Mouse (Mus musculus): ENCODE data around the gene Krtap10-4. TPM values are rescaled to one million over a fixed set of nuclear protein-coding genes. Genes with fewer than 3 reads are reported as not detected.

Gene Krtap10-4
- total and polyA plus RNA-seq, 3 experiments: not detected

DNA sequence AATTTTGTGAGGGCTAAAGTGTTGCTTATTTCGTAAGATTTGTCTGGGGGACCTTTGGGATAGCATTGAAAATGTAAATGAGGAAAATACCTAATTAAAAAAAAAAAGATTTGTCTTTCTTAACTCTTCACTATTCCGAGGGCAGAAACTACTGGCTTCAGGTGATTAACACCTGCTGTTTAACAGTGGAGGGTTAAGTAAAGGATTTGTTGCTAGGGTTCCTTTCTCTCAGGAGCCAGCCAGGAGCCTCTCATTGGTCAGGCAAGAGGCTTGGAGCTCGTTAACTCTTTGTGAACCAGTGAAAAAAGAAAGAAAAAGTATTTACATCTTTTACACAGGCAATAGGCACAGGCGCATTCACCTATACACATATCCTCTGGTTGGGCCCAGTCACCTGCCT, 7.7 kb downstream of the Krtap10-4 start:
- DNase-seq (ENCODE audit: low read depth, low spot score): no peak
- Histone ChIP-seq H3K4me3 (ENCODE audit: control insufficient read depth in 1 of 2, insufficient read depth in 1 of 2, low read depth in 2 of 2, low read length in 2 of 2) (no peak overlapping the region), H3K9me3 (replicated peaks; ENCODE audit: insufficient read depth, low read length) (no peaks in the 10 kb centered on the region), H3K4me1 (ENCODE audit: control insufficient read depth in 1 of 2, insufficient read depth in 2 of 2, low read length in 2 of 2) (peaks cover 0 to 7% of the 10 kb centered on the region in 2 experiments; a peak in 2 of 4 replicates), H3K79me2 (ENCODE audit: control insufficient read depth, insufficient read depth, low read length, poor library complexity) (no peaks in the 10 kb centered on the region), H3K36me3 (ENCODE audit: control insufficient read depth in 1 of 2, insufficient read depth in 2 of 2, low read length in 2 of 2) (no peaks in the 10 kb centered on the region), H3K27me3 (ENCODE audit: control insufficient read depth in 1 of 2, insufficient read depth in 2 of 2, low read length in 2 of 2) (no peaks in the 10 kb centered on the region), H3K27ac (ENCODE audit: control insufficient read depth, low read depth, low read length) (no peak overlapping the region), H3K9ac (ENCODE audit: control insufficient read depth, low read depth, low read length, poor library complexity, severe bottlenecking) (no peak overlapping the region)
- TF ChIP-seq MXI1 (IDR thresholded peaks at IDR 0.05; ENCODE audit: low read depth, low read length): no peak
- no peak for TF ChIP-seq MAX (IDR thresholded peaks at IDR 0.05; ENCODE audit: low read length)
- TF ChIP-seq TBP (IDR thresholded peaks at IDR 0.05; ENCODE audit: low read depth, low read length): no peak

DNA sequence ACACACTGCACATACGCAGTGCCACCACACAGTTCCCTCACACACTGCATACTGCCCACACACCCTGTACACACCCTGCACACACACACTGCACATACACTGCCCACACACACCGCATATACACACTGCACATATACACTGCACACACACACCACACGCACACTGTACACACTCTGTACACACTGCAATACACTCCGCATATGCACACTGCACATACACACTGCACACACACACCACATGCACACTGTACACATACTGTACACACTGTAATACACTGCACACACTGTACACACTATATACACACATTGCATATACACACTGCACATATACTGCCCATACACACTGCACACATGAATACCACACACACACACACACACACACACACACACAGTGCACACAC, 8.4 kb downstream of the Krtap10-4 start:
- Histone ChIP-seq H3K9ac (ENCODE audit: control insufficient read depth, low read depth, low read length, poor library complexity, severe bottlenecking) (no peak overlapping the region), H3K79me2 (ENCODE audit: control insufficient read depth, insufficient read depth, low read length, poor library complexity) (no peaks in the 10 kb centered on the region), H3K9me3 (replicated peaks; ENCODE audit: insufficient read depth, low read length) (no peaks in the 10 kb centered on the region), H3K36me3 (ENCODE audit: control insufficient read depth in 1 of 2, insufficient read depth in 2 of 2, low read length in 2 of 2) (no peaks in the 10 kb centered on the region), H3K4me1 (ENCODE audit: control insufficient read depth in 1 of 2, insufficient read depth in 2 of 2, low read length in 2 of 2) (peaks cover 0 to 7% of the 10 kb centered on the region in 2 experiments; a peak in 2 of 4 replicates), H3K27ac (ENCODE audit: control insufficient read depth, low read depth, low read length) (no peak overlapping the region), H3K4me3 (ENCODE audit: control insufficient read depth in 1 of 2, insufficient read depth in 1 of 2, low read depth in 2 of 2, low read length in 2 of 2) (no peak overlapping the region), H3K27me3 (ENCODE audit: control insufficient read depth in 1 of 2, insufficient read depth in 2 of 2, low read length in 2 of 2) (no peaks in the 10 kb centered on the region)
- DNase-seq (ENCODE audit: low read depth, low spot score): no peak
- TF ChIP-seq USF2 (IDR thresholded peaks at IDR 0.05; ENCODE audit: borderline replicate concordance in 1 of 2, insufficient read depth in 1 of 2, low read depth in 1 of 2, low read length in 2 of 2) (no peak), POLR2AphosphoS5 (IDR thresholded peaks at IDR 0.05; ENCODE audit: borderline replicate concordance, low read depth, low read length) (peak; percentile 79; the same call in 1 of the 2 replicates)

DNA sequence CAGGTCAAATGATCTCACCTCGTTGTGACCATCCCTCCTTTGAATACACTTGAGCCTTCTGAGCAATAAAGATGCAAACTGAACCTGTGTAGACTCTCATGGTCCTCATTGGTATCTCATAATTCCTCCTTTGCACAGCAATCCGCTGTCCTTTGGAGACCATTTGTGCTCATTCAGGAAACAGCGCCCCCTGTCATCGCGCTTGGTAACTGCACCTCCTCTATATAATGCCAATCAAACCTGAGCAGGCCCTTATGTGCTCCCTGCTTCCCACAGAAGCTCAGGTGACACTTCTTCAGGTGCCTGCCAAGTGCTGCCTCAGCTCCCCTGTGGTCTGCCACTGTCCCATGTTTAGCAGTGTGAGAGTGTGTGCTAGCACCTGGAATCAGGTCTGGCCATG, 11.4 kb downstream of the Krtap10-4 start:
- H3K4me3 ChIP-seq (ENCODE audit: control insufficient read depth in 1 of 2, insufficient read depth in 1 of 2, low read depth in 2 of 2, low read length in 2 of 2): no peak overlapping the region
- peak; percentile 42 for DNase-seq (ENCODE audit: low read depth, low spot score)
- H3K27me3 ChIP-seq (ENCODE audit: control insufficient read depth in 1 of 2, insufficient read depth in 2 of 2, low read length in 2 of 2): no peaks in the 10 kb centered on the region
- no peaks in the 10 kb centered on the region for H3K36me3 ChIP-seq (ENCODE audit: control insufficient read depth in 1 of 2, insufficient read depth in 2 of 2, low read length in 2 of 2)
- no peak overlapping the region for H3K9ac ChIP-seq (ENCODE audit: control insufficient read depth, low read depth, low read length, poor library complexity, severe bottlenecking)
- H3K79me2 ChIP-seq (ENCODE audit: control insufficient read depth, insufficient read depth, low read length, poor library complexity): no peaks in the 10 kb centered on the region
- H3K4me1 ChIP-seq (ENCODE audit: control insufficient read depth in 1 of 2, insufficient read depth in 2 of 2, low read length in 2 of 2): peaks cover 0 to 7% of the 10 kb centered on the region in 2 experiments; a peak in 2 of 4 replicates
- H3K27ac ChIP-seq (ENCODE audit: control insufficient read depth, low read depth, low read length): no peak overlapping the region
- no peaks in the 10 kb centered on the region for H3K9me3 ChIP-seq (replicated peaks; ENCODE audit: insufficient read depth, low read length)
- TF ChIP-seq POLR2AphosphoS2 (IDR thresholded peaks at IDR 0.05; ENCODE audit: low read length) (no peak), SMC3 (IDR thresholded peaks at IDR 0.05; ENCODE audit: low read depth, low read length) (peak; percentile 44), CHD1 (IDR thresholded peaks at IDR 0.05; ENCODE audit: low read depth, low read length) (no peak), POLR2A (IDR thresholded peaks at IDR 0.05; ENCODE audit: control insufficient read depth in 1 of 2, insufficient read depth in 1 of 2, low read depth in 1 of 2, low read length in 2 of 2, poor library complexity in 1 of 2) (no peak), RAD21 (IDR thresholded peaks at IDR 0.05; ENCODE audit: low read depth, low read length) (peak; percentile 37), NELFE (IDR thresholded peaks at IDR 0.05; ENCODE audit: low read depth, low read length) (no peak), E2F4 (IDR thresholded peaks at IDR 0.05; ENCODE audit: borderline replicate concordance, low read depth, low read length) (no peak), SIN3A (IDR thresholded peaks at IDR 0.05; ENCODE audit: low read length) (no peak), USF2 (IDR thresholded peaks at IDR 0.05; ENCODE audit: borderline replicate concordance in 1 of 2, insufficient read depth in 1 of 2, low read depth in 1 of 2, low read length in 2 of 2) (no peak), MAFK (IDR thresholded peaks at IDR 0.05; ENCODE audit: borderline replicate concordance, low read depth, low read length) (no peak), TAL1 (IDR thresholded peaks at IDR 0.05; ENCODE audit: low read length) (no peak), MEF2A (IDR thresholded peaks at IDR 0.05; ENCODE audit: extremely low read depth, insufficient replicate concordance, low read depth, low read length, poor library complexity, severe bottlenecking) (no peak), BHLHE40 (IDR thresholded peaks at IDR 0.05; ENCODE audit: borderline replicate concordance, low read depth, low read length) (no peak), ZC3H11A (IDR thresholded peaks at IDR 0.05; ENCODE audit: low read depth, low read length) (no peak), MYB (IDR thresholded peaks at IDR 0.05; ENCODE audit: low read depth, low read length) (no peak), HCFC1 (IDR thresholded peaks at IDR 0.05; ENCODE audit: low read depth, low read length) (no peak), UBTF (IDR thresholded peaks at IDR 0.05; ENCODE audit: borderline replicate concordance, insufficient read depth, low read depth, low read length) (no peak), MAX (IDR thresholded peaks at IDR 0.05; ENCODE audit: low read length) (no peak), TBP (IDR thresholded peaks at IDR 0.05; ENCODE audit: low read depth, low read length) (no peak), CTCF (IDR thresholded peaks at IDR 0.05 in 2 of 3, conservative IDR thresholded peaks at IDR 0.05 in 1 of 3; ENCODE audit: control insufficient read depth in 1 of 3, insufficient read depth in 1 of 3, low read depth in 2 of 3, low read length in 3 of 3, poor library complexity in 1 of 3, severe bottlenecking in 1 of 3) (peak; percentile 69 to 91 (median 80)), ELF1 (IDR thresholded peaks at IDR 0.05; ENCODE audit: low read depth, low read length) (no peak), GABPA (IDR thresholded peaks at IDR 0.05; ENCODE audit: low read depth, low read length) (no peak), ETS1 (IDR thresholded peaks at IDR 0.05; ENCODE audit: low read depth, low read length) (no peak), MAZ (IDR thresholded peaks at IDR 0.05; ENCODE audit: low read depth, low read length) (no peak)

Data from MEL (cell line).